Mouse (Mus musculus): ENCODE data around the gene Gtf2a1l. TPM values are rescaled to one million over a fixed set of nuclear protein-coding genes. Genes with fewer than 3 reads are reported as not detected.

The Gtf2a1l gene
- total RNA-seq (2021) = under 1 TPM in 1 of 2 experiments, not detected in 1; 0.75 TPM
- long read RNA-seq, partial matches to known transcripts = 0 of 1 reads
- long read RNA-seq, other reads (novel, unspliced or antisense) = 0 of 1 reads

DNA sequence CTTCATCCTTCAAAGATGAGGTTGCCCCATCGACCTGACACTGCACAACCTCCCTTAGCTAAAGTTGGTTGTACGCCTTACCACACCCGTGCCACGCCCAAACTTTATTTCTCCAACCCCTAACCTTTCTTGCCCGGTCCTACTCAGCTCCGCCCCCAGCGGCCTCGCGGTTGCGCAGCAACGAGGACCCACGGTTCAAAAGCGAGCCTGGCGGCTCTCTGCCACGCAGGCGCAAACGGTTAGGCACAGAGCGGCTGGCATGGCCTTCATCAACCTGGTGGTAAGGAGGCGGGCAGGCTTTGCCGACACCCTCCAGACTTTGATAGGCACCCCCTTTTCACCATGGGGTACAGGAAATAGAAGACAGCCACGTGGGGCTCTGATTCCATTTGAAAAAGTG, at the start of gene Gtf2a1l:
Gene Gtf2a1l (plus strand): TSS at position 209 of the 400 bp plus-strand sequence.
- peak; percentile 55 to 67 for DNase-seq (ENCODE audit: low spot score in 2 of 2)

DNA sequence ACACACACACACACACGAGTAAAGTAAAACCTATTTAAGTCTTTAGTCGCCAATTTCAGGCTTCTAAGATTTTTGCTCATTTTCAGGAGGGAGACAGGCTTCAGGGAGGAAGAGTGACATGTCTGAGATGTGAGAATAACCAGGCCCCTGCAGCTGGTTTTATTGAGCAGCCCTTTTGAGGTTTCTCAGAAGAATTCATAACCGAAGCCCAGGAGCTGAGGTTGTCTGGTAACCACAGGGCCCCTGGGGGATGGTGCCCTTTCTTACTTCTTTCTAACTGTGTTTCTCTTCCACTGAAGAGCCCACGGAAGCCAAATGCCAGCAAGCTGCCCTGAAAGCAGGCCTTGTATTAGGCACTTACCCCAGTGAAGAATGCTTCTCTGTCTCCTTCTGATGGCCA, 47.5 kb upstream of the Gtf2a1l start:
- no peak for DNase-seq (ENCODE audit: low spot score in 2 of 2)

DNA sequence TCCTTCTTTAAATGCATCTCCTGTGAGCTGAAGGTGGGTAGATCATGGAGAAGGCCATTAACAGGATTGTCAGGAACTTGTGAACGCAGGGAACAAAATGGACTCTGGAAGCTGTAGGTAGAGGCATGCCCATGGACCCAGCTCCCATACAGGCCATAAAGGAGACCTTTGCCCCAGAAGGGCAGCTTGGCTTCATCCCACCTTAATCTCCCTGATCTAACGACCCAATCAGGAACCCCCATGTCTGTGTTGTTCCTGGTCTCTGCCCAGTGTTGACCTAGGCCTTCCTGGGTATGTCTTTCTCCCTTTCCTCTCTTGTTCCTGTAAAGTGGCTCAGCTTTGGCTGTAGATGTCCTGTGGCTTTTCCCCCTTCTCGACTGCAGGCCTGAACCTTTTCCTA, 47.1 kb upstream of the Gtf2a1l start:
- no peak for DNase-seq (ENCODE audit: low spot score in 2 of 2)

DNA sequence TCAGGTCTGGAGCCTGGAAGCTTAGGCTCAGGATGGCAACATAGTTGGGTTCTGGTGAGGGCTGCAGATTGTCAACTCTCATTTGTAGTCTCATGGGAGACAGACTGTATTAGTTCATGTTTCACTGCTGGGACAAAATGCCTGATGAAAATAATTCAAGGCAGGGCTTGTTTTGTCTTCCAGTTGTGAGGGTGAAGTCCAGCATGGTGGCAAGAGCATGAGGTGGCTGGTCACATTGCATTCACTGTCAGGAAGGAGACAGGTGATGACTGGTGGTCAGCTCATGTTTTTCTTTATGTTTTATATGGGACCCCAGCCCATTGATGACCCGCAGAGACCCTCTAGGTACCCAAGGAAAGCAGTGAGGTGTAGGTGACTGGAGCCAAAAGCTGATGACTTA, 45.7 kb upstream of the Gtf2a1l start:
- DNase-seq (ENCODE audit: low spot score in 2 of 2) = no peak

DNA sequence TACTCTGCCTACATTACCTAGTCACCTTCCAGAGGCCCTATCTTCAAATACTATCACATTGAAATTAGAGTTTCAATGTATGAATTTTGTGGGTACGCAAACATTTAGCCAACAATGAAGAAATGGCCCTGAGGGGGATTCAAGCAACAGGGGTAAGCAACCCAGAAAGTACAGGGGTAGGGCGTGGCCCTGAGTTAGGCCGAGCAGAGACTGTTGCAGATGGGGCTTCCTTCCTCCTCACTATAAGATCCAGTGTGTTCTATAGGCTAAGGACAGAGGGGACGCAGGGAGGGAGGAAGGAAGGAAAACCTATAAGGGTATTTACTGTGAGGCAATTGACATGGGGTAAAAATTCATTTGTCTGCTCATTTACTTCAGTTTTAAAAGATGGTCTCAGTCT, 44.1 kb upstream of the Gtf2a1l start:
- DNase-seq (ENCODE audit: low spot score in 2 of 2) = no peak

DNA sequence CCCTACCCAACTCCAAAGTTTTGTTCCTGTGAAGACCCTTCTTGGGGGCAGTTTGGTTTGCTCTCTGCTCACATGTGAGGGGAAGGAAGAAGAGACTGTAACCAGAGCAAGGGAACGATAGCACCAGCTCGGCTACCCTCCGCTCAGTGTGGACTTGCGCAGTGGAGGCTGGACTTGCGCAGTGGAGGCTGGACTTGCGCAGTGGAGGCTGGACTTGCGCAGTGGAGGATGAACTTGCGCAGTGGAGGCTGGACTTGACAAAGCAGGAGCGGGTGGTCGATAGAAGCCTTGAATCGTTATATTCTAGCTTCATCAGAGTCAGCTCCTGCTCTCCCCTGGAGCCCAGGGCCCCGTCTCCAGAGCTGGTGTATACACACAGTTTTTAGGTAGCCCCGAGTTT, 43.1 kb upstream of the Gtf2a1l start:
- DNase-seq (ENCODE audit: low spot score in 2 of 2) = no peak

DNA sequence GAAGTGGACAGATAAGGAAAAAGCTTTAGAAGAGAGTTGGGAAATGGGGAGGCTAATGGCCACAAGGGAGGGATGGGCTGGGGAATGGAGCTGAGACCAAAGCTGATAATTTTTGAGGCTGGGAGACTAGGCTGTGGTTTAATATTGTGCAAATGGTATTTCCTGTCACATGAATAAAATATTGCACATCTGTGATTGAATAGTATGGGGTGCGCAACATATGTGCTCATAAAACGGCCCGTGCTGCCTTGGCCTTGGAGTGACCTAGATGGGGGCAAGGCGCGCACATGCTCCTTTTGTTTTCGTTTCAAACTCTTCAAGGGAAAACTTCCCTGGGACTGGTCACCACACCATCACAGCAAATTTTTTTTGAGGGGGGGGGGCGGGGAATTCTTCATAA, 42.5 kb upstream of the Gtf2a1l start:
- no peak for DNase-seq (ENCODE audit: low spot score in 2 of 2)

DNA sequence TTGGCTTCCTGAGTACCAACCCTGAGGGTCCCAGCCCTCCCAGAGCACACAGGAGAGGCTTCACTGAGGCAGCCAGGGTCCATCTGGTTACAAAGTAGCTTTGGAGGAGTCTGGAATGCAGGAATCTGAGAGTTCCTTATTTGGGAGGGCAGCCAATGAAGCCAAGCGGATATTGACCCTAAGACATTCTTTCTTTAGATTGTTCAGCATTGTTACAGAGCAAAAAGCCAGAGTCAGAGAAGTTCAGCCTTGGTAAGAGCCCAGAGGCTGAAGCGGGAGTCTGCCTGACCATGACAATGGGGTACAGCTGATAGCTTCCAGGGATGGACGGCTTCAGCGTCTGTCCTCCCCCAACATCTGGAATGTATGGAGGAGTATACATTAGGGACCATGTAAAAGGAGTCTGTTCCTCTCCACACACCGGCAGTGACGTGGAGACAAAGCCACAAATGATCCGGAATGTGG, 42.1 kb upstream of the Gtf2a1l start:
- no peak for DNase-seq (ENCODE audit: low spot score in 2 of 2)

DNA sequence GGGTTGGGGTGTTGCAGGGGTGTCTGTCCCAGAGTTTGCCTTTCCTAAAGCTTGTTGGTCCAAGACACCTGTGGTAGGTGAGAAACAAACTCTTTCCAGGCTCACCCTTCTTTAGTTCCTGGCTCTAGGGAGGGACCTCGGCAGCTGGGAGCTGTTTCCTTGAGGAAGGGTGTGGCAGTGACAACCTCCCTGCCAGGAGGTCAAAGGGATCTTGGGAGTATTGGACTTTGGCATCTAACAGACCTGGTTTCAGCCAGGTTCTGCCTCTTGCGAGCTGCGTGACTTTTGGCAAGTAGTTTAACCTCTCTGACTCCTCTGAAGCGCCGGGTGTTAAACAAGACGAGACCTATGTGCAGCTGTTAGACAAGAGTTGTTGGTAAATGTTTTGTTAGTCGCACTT, 41.3 kb upstream of the Gtf2a1l start:
- DNase-seq (ENCODE audit: low spot score in 2 of 2) = no peak

DNA sequence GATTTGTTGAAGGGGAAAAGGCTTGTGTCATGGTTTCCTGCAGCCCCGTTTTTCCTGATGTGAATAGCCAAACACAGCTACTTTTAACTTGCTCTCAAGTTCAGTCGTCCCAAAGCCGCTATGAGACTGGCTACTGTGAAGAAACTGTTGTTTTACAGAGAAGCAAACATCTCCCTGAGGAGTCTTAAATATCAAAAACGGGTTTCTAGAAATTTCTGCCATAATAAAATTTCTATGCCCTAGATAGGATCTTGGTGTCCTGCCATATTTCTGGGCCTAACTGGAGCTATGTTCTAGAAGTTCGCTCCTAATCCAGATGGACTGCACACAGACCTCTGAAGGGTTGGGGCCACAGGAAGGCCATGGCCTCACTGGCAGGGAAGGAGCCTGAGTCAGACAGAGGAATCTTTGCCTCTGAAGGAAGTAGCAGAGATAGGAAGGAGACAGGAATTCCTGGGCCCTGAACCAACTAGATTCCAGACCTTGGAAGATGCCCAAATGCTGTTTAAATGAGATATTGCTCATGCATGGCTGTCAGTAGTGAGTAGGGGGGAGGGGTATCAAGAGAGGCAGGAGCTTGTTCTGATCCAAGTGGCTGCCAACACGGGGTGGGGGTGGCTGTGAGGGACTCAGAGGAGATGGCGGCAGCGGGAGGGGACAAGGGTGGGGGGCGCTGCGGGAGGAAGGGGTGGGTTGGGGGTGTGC, 39.6 kb upstream of the Gtf2a1l start:
- peak in 1 of 2 experiments; percentile 37 for DNase-seq (ENCODE audit: low spot score in 2 of 2)

DNA sequence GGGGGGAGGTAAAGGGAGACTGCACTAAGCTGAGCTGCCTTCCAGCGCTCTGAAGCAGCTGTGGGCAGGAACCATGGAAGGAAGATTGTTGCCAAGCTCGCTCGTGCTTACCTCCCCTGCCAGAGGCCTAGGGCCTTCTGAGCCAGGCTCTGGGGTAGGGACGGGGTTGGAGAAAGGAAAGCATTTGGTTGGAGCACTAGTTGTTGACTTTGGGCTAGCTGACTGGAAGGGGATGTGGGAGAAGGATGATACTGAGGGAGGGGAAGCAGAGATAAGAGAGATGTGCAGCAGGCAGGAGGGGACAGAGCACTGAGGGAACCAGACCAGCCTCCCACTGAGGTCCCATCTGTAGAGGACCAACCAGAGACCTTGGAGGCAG, 39.1 kb upstream of the Gtf2a1l start:
- DNase-seq (ENCODE audit: low spot score in 2 of 2) = peak; percentile 28 to 34

DNA sequence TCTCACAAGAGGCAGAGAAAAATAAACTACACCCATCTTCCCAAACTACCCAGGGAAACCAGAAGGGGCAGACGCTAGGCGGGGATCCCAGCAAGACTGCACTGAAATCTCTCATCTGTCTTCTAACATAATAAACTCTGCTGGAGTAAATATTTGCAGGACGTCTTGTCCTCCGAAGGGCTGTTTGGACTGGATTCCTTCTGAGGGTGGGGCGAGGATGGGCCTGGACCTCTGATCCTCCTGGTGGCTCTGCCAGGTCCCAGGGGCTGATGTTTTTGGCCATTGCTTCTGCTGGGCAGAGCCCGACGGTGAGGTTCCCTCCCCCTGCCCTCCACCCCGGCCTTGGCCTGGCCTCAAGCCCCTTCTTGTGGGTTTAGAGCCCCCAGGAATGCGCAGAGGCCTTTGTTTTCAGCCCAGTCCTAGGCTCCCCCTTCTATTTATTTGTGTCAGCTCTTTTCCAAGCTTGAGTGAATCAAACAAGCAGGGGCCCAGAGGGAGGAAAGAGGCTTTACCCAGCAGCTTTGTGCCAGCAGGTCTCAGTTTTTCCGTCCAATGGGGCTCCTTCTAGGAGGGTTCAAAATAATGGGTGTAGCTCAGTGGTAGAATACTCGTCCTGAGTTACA, 38.4 kb upstream of the Gtf2a1l start:
- peak in 1 of 2 experiments; percentile 20 for DNase-seq (ENCODE audit: low spot score in 2 of 2)

DNA sequence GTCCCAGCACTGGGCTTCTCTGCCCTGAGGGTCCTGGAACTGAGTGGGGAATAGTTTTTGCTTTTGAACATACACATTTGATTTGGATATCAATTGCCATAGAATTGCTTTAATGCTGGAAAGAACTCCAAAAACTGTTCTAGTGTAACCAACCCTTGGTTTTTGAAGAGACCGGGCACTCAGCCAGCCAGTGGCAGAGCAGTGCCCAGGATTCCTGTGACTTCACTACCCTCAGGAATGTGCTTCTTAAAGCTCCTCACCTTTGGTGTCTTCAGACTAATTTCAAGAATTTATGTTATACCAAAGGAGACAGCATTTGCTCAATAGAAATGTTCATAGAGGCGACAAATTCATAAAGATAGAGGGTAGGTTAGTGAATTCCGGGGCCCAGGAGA, 37.9 kb upstream of the Gtf2a1l start:
- DNase-seq (ENCODE audit: low spot score in 2 of 2) = no peak

DNA sequence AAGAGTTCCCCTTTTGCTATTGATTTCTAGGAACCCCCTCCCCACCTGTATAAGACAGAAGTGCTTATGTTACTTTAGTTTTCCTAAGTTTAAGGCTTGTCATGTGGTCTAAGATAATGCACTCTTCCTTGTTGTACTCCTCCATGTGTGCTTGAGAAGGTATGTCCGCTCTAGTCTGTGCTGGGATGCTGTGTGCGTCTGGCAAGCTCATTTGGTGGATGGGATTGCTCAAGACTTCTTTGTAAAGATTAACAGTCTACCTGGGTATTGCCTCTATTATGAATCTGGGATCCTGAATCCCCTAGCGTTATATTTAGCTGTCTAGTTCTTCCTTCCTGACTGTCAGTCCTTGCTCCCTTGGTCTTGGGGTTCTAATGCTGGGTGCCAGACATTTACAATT, 35.8 kb upstream of the Gtf2a1l start:
- no peak for DNase-seq (ENCODE audit: low spot score in 2 of 2)

DNA sequence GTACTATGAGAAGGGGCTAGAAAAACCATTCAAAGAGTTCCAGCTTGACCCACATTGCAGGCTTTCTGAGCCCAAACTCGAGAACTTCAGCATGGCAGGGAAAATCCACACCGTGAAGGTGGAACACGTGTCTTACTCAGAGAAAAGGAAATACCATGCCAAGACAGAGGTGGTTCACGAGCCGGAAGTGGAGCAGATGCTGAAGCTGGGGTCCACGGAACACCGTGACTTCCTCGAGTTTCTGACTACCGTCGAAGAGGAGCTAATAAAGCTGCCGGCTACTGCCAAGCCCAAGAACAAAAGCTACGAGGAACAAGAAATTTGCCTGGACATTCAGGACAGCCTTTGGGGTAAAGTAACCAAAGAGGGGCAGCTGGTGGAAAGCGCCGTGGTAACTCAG, 32.4 kb upstream of the Gtf2a1l start:
- DNase-seq (ENCODE audit: low spot score in 2 of 2) = no peak

DNA sequence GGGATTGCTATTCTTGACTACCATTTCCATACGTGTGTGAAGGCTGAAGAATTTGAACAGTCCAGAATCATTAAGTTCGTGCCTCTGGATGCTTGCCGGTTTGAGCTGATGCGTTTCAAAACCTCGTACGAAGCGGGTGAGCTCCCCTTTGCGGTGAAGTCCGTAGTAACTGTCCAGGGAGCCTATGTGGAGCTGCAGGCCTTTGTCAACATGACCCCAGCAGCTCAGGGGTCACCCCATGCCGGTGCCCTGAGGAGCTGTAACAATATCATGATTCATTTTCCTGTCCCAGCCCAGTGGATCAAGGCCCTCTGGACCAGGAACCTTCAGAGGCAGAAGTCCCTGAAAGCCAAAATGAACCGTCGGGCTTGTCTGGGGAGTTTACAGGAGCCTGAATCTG, 31.9 kb upstream of the Gtf2a1l start:
- no peak for DNase-seq (ENCODE audit: low spot score in 2 of 2)

DNA sequence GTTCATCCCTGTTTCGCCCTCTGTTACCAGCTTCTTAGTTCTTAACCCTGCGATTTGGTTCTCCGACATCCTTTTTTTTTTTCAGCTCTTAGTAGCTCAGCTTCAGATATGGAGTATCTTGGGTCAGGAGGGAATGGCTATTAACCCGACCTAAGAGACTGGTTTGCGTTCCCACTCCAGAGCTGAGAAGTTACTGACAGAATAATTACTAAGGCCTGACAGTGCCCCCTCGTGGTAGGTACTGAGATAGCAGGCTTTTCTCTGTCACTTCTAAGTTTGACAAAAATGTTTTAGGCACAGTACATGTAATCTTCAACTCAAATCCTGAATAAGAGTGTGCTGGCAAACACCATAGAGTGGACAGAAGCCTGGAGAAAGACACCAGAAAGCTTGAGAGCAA, 27.4 kb upstream of the Gtf2a1l start:
- DNase-seq (ENCODE audit: low spot score in 2 of 2) = peak; percentile 79 to 80

DNA sequence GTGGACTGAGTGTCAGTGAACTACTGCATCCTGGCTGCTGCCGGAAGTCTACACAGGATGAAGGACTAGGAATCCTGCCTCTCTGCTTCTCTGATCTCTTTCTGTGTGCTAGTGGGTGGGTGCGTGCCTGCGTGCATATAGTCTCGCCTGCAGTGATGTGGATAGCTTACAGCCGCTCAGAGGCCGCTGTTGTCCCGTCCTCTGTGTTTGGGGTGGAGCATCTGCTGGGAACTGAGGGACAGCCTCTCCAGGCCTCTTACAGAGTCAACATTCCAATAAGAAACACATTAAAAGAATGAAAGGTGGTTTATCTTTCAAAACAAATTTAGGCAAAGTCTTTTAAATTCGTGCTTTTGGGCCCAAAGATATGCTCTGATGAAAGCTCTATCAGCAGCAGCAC, 26.6 kb upstream of the Gtf2a1l start:
- no peak for DNase-seq (ENCODE audit: low spot score in 2 of 2)

DNA sequence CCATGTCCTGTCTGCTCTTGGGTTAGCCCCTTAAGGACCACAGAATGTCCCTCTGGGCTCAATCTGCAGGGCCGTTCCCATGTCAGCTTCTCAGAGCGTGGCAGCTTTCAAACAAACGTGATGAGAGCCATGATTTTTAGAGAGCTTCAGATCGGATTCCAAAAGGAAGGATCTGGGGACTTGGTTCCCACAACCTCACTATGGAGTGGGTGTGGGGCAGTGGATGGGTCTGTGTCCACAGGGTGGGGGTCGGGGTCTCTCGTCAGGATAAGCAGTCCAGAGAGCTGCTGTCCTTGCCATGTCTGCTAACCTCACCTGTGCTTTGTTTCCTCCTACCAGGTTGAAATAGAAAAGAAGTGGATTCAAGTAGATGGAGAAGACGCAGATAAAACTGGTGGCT, 23.6 kb upstream of the Gtf2a1l start:
- DNase-seq (ENCODE audit: low spot score in 2 of 2) = no peak

DNA sequence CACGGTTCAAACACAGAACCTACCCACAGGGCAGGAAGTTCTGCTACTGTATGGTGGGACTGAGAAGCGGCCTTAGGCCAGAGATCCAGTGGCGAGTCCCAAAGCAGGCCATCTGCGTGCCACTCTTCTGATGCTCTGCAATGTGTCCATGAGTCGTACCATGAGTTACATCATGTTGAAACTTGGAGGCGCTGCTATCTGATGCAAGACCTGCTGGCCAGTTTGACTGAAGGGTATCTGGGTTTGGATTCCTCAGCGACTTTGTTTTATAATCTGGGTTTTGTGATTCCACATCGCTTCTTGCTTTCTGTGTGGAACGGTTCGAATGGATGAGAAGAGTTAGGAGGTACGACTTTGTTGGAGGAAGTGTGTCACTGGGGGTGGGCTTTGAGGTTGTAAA, 23.2 kb upstream of the Gtf2a1l start:
- no peak for DNase-seq (ENCODE audit: low spot score in 2 of 2)

DNA sequence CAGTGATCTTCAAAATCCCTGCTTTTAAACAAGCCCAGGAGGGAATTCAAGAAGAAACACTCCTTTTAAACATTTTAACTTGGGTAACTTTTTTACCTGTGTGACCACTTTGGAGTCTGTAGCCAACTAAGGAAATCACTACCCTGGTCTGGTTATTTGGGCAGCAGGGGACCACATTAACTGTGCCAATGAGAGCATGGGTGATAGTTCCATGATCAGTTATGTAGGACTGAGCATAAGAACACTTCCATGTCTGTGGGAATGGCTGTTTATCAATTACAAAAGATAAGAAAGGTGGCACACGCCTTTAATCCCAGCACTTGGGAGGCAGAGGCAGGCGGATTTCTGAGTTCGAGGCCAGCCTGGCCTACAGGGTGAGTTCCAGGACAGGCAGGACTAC, 21.3 kb upstream of the Gtf2a1l start:
- no peak for DNase-seq (ENCODE audit: low spot score in 2 of 2)

DNA sequence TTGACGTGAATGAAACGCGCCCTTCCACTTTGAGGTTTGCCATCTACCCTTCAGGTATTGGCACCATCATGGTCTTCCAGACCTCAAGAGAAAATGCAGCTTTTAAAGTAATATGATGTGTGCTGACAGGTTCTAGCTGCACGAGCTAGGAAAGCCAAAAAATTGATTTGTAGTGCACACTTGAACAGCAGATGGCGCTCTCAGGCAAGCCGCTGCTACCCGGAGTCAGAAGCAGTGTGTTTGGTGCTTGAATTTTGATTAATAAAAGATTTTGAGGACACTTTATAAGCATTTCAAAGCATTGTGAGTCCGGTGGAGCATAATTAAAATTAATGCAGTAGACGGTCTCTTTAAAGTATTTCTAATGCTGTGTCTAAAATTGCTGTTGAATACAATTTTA, 16.4 kb upstream of the Gtf2a1l start:
- peak; percentile 85 to 87 for DNase-seq (ENCODE audit: low spot score in 2 of 2)

Data from layer of hippocampus, postnatal 10 days (tissue).